Mouse (Mus musculus) intestine, embryonic 15.5 days (tissue): Measurements from ENCODE around the gene Rftn1. TPM values are rescaled to one million over a fixed set of nuclear protein-coding genes. Genes with fewer than 3 reads are reported as not detected.
"Not testable (repeated sequence)": the region's sequence is repeated elsewhere in the genome, so short reads cannot be mapped to it uniquely, and the experiment has no call there.

Source experiments
- ATAC-seq: fragments of 200-750 bp; cut with Nextera tagmentation; 2 replicates; pipeline ENCODE4 v1.8.0; 2017; ENCODE audit warnings: moderate TSS enrichment, moderate library complexity
- H3K27ac ChIP-seq: fragments of 300-500 bp; sonication (generic); 2 replicates; pipeline ENCODE4 v1.5.1; 2015; ENCODE audit warnings: mild to moderate bottlenecking, inconsistent platforms
- H3K27me3 ChIP-seq: fragments of 300-500 bp; sonication (generic); replicated peaks from 2 replicates; pipeline ENCODE4 v1.6.1; 2015; ENCODE audit warnings: inconsistent platforms
- H3K36me3 ChIP-seq: fragments of 300-500 bp; sonication (generic); 2 replicates; pipeline ENCODE4 v1.6.1; 2015; ENCODE audit warnings: inconsistent platforms
- H3K4me1 ChIP-seq: fragments of 300-500 bp; sonication (generic); replicated peaks from 2 replicates; pipeline ENCODE4 v1.6.1; 2015; ENCODE audit warnings: inconsistent platforms
- H3K4me2 ChIP-seq: fragments of 300-500 bp; sonication (generic); replicated peaks from 2 replicates; pipeline ENCODE4 v1.6.1; 2015; ENCODE audit warnings: mild to moderate bottlenecking, inconsistent platforms
- H3K4me3 ChIP-seq: fragments of 300-500 bp; sonication (generic); replicated peaks from 2 replicates; pipeline ENCODE4 v1.5.1; 2015; ENCODE audit warnings: inconsistent platforms
- H3K9ac ChIP-seq: fragments of 300-500 bp; sonication (generic); 2 replicates; pipeline ENCODE4 v1.6.1; 2015; ENCODE audit warnings: inconsistent platforms
- H3K9me3 ChIP-seq: fragments of 300-500 bp; sonication (generic); 2 replicates; pipeline ENCODE4 v1.6.1; 2016; ENCODE audit warnings: inconsistent platforms
- WGBS: fragments of 180-500 bp; shearing (Covaris S2); methylation state at CpG from one replicate; pipeline ENCODE4 v1.1.7; 2015; 5-methylcytosine and 5-hydroxymethylcytosine counted together
- polyA plus RNA-seq: library from polyadenylated mRNA; unstranded; fragments of >200 nt; fragmentation: Nextera tagmentation; extraction: Ambion mirVana; gene quantifications from 2 replicates; pipeline ENCODE4 v1.2.1, GENCODE M21; 2015

Gene Rftn1
- polyA plus RNA-seq, 1 experiment from 2014 or later, result 10.1 TPM

DNA sequence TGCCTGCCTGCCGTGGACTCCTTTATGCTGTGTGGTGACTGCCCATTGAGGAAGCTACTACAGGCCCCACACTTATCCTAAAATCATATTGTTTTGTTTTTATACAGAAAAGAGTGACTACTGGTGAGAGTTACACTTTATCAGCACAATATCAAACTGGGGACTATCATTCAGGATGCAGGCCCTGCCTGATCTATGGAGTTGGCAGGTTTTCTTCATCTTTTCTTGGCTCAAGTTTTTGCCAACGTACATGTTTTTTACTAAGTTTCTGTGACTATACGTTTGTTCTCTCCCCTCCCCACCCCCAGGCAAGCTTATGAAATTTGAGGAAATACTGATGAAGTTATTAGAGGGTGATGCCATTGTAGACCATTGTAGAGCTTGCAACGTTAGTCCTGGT, 27.5 kb upstream of the Rftn1 start:
- no peak for ATAC-seq
- Histone ChIP-seq H3K27ac (no peak overlapping the region), H3K4me2 (no peak overlapping the region), H3K27me3 (no peaks in the 10 kb centered on the region), H3K9me3 (no peaks in the 10 kb centered on the region), H3K4me1 (no peaks in the 10 kb centered on the region), H3K9ac (no peak overlapping the region), H3K4me3 (no peak overlapping the region), H3K36me3 (no peaks in the 10 kb centered on the region)
- 74% methylated on average over 4 of the region's 4 CpGs for WGBS

DNA sequence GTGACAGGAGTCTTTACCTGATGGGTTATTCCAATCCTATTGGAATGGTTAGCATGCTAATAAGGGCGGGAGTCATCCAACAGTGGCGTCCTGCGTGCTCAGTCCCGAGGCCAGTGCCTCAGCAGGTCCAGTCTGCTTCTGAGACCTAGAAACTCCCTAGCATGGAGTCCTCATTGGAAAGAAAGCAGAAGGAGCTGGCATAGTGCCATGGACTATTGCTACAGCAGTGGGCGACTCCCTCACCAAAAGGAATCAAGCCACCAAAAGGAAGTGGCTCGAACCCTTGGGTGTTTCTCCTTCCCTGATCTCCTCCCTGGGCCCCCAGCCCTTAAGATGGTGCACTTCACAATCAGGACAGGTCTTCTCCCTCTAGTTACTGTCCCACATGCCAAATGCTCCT, 24.6 kb upstream of the Rftn1 start:
- H3K4me3 ChIP-seq, result no peak overlapping the region
- no peak for ATAC-seq
- no peak overlapping the region for H3K27ac ChIP-seq
- no peaks in the 10 kb centered on the region for H3K36me3 ChIP-seq
- H3K4me2 ChIP-seq, result no peak overlapping the region
- WGBS, result 78% methylated on average over 6 of the region's 6 CpGs
- H3K9ac ChIP-seq, result no peak overlapping the region
- no peaks in the 10 kb centered on the region for H3K4me1 ChIP-seq
- H3K27me3 ChIP-seq, result no peaks in the 10 kb centered on the region
- no peaks in the 10 kb centered on the region for H3K9me3 ChIP-seq

DNA sequence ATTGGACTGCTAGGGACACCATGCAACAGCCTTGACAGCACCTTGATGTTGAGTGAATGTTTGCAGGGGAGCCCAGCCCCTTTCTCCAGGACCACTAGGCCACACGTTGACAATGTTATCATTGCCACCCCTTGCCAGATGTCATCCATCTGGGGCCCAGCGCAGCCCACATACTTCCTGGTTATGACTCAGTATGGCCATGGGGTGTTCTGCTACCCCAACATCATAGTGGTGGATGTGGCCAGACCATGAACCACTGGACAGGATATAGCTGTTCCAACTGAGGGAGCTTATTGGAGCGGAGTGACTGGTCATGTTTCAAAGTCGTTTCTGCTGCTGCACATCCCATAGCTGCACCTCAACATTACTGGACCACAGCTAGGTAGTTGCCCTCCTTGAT, 22.6 kb upstream of the Rftn1 start:
- Histone ChIP-seq H3K4me3 (no peak overlapping the region), H3K9ac (no peak overlapping the region), H3K36me3 (no peaks in the 10 kb centered on the region), H3K27ac (no peak overlapping the region), H3K4me1 (no peaks in the 10 kb centered on the region), H3K27me3 (no peaks in the 10 kb centered on the region), H3K9me3 (no peaks in the 10 kb centered on the region), H3K4me2 (no peak overlapping the region)
- no peak for ATAC-seq
- 77% methylated on average over 4 of the region's 4 CpGs for WGBS

DNA sequence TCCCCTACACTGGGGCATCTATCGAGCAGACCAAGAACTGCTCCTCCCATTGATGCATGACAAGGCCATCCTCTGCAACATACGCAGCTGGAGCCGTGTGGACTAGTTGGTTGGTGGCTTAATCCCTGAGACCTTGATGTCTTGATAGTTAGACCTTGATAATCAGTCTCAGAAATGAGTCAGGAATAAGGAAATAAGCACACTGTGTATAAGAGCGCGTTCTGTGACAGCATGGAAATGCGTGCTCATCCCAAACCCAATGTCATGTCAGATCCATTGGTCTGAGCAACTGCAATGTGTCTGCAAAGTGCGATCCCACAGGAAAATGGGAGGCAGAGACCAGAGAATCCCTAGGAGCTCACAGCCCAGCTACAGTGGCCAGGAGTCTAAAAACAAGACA, 21.3 kb upstream of the Rftn1 start:
- Histone ChIP-seq H3K4me2 (no peak overlapping the region), H3K4me1 (no peaks in the 10 kb centered on the region), H3K9me3 (no peaks in the 10 kb centered on the region), H3K9ac (no peak overlapping the region), H3K27me3 (no peaks in the 10 kb centered on the region), H3K36me3 (no peaks in the 10 kb centered on the region), H3K27ac (no peak overlapping the region), H3K4me3 (no peak overlapping the region)
- WGBS, result 91% methylated on average over 7 of the region's 7 CpGs
- no peak for ATAC-seq

DNA sequence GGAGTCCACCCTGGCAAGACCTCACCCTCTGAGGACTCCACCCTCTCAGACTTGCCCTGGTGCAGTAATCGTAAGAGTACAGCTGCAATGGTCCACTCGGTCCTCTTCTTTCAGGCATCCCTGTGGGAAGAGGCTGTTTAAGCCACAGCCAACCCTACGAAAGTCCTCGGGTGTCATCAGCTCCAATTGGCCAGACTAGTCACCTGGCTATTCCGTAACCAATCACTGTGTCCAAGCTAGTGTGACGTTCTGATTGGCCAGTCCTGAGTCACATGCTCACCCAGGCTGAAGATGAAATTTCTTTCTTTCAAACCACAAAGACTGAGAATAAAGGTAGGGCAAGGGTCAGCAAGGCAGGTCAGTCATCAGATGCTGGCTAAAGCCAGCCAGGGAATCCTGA, 19.4 kb upstream of the Rftn1 start:
- no peaks in the 10 kb centered on the region for H3K9me3 ChIP-seq
- WGBS, result 92% methylated on average over 6 of the region's 6 CpGs

DNA sequence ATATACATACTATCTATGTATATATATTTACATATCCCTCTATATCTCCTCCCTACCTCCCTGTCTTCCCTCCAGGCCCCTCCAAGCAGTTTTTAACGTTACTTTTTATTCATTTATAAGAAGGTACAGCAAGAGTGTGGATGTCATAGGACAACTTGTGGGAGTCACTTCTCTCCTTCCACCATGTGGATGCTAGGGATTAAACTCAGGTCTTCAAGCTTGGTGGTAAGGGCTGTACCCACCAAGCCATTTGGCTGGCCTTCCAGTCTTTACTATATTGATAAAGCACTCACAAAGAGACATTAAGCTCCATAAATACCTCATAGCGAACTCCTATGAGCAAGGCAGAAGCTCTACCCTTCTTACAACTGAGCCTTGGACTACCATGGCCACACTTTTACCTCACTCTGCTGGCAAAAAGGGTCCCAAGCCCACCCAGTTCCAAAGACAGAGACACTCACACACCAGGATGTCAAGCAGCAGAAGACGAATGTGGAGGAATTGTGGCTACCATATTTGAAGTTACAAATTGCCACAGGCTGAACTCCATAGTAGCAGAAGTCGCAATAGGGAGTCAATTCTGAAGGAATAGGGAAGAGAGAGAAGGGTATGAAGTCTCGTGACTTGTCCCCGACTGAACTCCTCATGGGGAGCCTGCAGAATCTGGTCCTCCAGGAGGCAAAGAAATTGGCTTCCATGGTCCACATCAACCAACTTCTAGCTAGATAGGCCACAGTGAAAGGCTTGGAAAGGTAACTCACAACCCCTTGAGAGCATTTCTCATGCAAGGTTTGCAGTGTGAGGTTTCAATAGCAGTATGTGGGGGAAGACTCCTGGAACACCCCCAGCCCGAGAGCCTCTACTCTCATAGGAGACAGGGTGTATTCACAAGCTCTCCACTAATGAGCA, 17.9 kb upstream of the Rftn1 start:
- no peaks in the 10 kb centered on the region for H3K27me3 ChIP-seq
- H3K4me1 ChIP-seq, result no peaks in the 10 kb centered on the region
- 85% methylated on average over 7 of the region's 7 CpGs for WGBS
- no peak overlapping the region for H3K4me2 ChIP-seq
- ATAC-seq, result no peak
- no peaks in the 10 kb centered on the region for H3K36me3 ChIP-seq
- no peaks in the 10 kb centered on the region for H3K9me3 ChIP-seq
- H3K4me3 ChIP-seq, result no peak overlapping the region
- H3K27ac ChIP-seq, result no peak overlapping the region
- no peak overlapping the region for H3K9ac ChIP-seq

More for the DNA sequence above, 19.4 kb upstream of the Rftn1 start:
- no peak overlapping the region for H3K9ac ChIP-seq
- H3K4me1 ChIP-seq, result no peaks in the 10 kb centered on the region
- H3K4me3 ChIP-seq, result no peak overlapping the region
- no peak overlapping the region for H3K27ac ChIP-seq
- no peak for ATAC-seq
- no peaks in the 10 kb centered on the region for H3K36me3 ChIP-seq
- no peak overlapping the region for H3K4me2 ChIP-seq
- H3K27me3 ChIP-seq, result no peaks in the 10 kb centered on the region

GRCm38 (mm10) chr17:50206262-50206661, 15.8 kb upstream of the Rftn1 start:
- 96% methylated on average over 1 of the region's 1 CpGs for WGBS

DNA sequence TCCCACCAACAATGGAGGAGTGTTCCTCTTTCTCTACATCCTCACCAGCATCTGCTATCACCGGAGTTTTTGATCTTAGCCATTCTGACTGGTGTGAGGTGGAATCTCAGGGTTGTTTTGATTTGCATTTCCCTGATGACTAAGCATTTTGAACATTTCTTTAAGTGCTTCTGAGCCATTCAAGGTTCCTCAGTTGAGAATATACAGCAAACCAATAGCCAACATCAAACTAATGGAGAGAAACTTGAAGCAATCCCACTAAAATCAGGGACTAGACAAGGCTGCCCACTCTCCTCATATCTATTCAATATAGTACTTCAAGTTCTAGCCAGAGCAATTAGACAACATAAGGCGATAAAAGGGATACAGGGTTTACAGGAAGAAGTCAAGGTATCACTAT, 15.4 kb upstream of the Rftn1 start:
- H3K4me1 ChIP-seq, H3K9me3 ChIP-seq, H3K4me2 ChIP-seq, H3K4me3 ChIP-seq, H3K9ac ChIP-seq, H3K27ac ChIP-seq, H3K27me3 ChIP-seq, H3K36me3 ChIP-seq, ATAC-seq: not testable (repeated sequence)
- WGBS, result 92% methylated on average over 2 of the region's 2 CpGs

More at GRCm38 (mm10) chr17:50206262-50206661, 15.8 kb upstream of the Rftn1 start:
- not testable (repeated sequence) for H3K36me3 ChIP-seq, H3K9me3 ChIP-seq, ATAC-seq, H3K4me3 ChIP-seq, H3K4me2 ChIP-seq, H3K9ac ChIP-seq, H3K27ac ChIP-seq, H3K4me1 ChIP-seq, H3K27me3 ChIP-seq

GRCm38 (mm10) chr17:50205152-50205782, 14.8 kb upstream of the Rftn1 start:
- Histone ChIP-seq H3K9ac (no peak overlapping the region), H3K36me3 (no peaks in the 10 kb centered on the region), H3K4me2 (no peak overlapping the region), H3K4me1 (no peaks in the 10 kb centered on the region), H3K4me3 (no peak overlapping the region), H3K27me3 (no peaks in the 10 kb centered on the region), H3K27ac (no peak overlapping the region), H3K9me3 (no peaks in the 10 kb centered on the region)
- no peak for ATAC-seq
- WGBS, result 89% methylated on average over 1 of the region's 1 CpGs

GRCm38 (mm10) chr17:50201828-50202445, 11.5 kb upstream of the Rftn1 start:
- no peak overlapping the region for H3K27ac ChIP-seq
- H3K4me3 ChIP-seq, result no peak overlapping the region
- no peaks in the 10 kb centered on the region for H3K27me3 ChIP-seq
- no peaks in the 10 kb centered on the region for H3K9me3 ChIP-seq
- 93% methylated on average over 12 of the region's 12 CpGs for WGBS
- no peak overlapping the region for H3K4me2 ChIP-seq
- H3K4me1 ChIP-seq, result no peaks in the 10 kb centered on the region
- no peak for ATAC-seq
- H3K36me3 ChIP-seq, result no peaks in the 10 kb centered on the region
- H3K9ac ChIP-seq, result no peak overlapping the region

- H3K4me3 ChIP-seq, result no peak overlapping the region
- H3K27me3 ChIP-seq, result no peaks in the 10 kb centered on the region
- H3K9me3 ChIP-seq, result no peaks in the 10 kb centered on the region
- no peak for ATAC-seq
- H3K36me3 ChIP-seq, result no peaks in the 10 kb centered on the region
- 85% methylated on average over 8 of the region's 8 CpGs for WGBS
- H3K9ac ChIP-seq, result no peak overlapping the region
- H3K4me2 ChIP-seq, result no peak overlapping the region
- H3K27ac ChIP-seq, result no peak overlapping the region
- no peaks in the 10 kb centered on the region for H3K4me1 ChIP-seq
Observed at GRCm38 (mm10) chr17:50199075-50199850, 8.8 kb upstream of the Rftn1 start.

DNA sequence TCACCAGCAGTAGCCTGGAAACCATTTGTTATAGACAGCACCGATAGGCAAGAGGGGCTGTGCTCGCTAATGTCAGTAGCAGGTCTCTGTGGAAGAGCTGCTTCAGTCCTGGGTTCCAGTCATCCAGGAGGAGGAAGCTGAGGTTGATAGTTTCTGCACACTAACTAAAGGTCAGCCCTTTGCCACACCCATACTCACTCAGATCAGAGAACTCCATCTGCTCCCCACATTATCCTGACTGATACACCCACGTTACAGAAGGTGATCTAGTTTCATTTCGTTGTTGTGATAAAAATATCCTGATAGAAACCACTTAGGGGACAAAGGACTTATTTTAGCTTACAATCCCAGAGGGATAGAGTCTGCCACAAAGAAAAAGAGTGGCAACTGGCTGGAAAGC, 7.1 kb upstream of the Rftn1 start:
- WGBS, result 86% methylated on average over 4 of the region's 4 CpGs
- no peaks in the 10 kb centered on the region for H3K4me1 ChIP-seq
- H3K9me3 ChIP-seq, result no peaks in the 10 kb centered on the region
- no peak overlapping the region for H3K4me3 ChIP-seq
- ATAC-seq, result no peak
- H3K4me2 ChIP-seq, result no peak overlapping the region
- peaks cover 1% of the 10 kb centered on the region for H3K27me3 ChIP-seq
- no peak overlapping the region for H3K9ac ChIP-seq
- no peaks in the 10 kb centered on the region for H3K36me3 ChIP-seq
- no peak overlapping the region for H3K27ac ChIP-seq
